Comparison of ENCODE assay signal across 8 mouse cellular contexts in the genomic region with DNA sequence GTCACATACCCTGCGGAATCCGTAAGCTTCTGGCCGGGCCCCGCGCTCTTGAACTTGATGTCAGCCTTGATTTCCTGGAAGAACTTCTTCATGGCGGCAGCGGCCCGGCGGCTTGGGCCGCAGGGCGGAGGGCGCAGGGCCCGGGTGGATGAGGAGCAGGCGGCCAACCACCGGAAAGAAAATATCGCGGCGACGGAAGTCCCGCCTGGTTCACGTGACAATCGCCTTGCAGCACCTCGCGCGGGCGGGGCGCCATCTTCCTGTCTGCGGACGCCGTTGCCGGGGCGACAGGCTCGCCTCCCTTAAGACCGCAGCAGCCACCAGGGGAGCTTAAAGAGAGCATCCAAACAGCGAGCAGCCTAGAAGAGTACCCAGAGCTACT. TPM values are rescaled to one million over a fixed set of nuclear protein-coding genes. Genes with fewer than 3 reads are reported as not detected.
DNase-seq lines count a peak whose midpoint lies in the region; ATAC-seq lines count a peak whose summit lies in the region.

A gene (minus strand): TSS at position 202 of the 382 bp plus-strand sequence.

- peak within 1 kb of the TSS; percentile 70 for H3K4me3 ChIP-seq in hindbrain, embryonic 11.5 days (ENCODE audit: low read depth, low read length)

- DNase-seq in MN1 (ENCODE audit: low spot score): peak; percentile 99
- DNase-seq in cerebellum, adult 9-10 months: peak; percentile 95
- peak; percentile 95 to 99 for DNase-seq in frontal cortex, adult 2 months (ENCODE audit: extremely low spot score in 1 of 2, low spot score in 1 of 2)
- peak; percentile 98 for DNase-seq in hindbrain, embryonic 11.5 days (ENCODE audit: low spot score)
- DNase-seq in layer of hippocampus, postnatal 10 days (ENCODE audit: low spot score in 2 of 2): peak; percentile 97 to 98
- peak; percentile 99 for DNase-seq in lung, postnatal 10 days
- peak; percentile 98 for DNase-seq in ovary, postnatal 36 days (ENCODE audit: low spot score)
- peak; percentile 97 for DNase-seq in thymus, postnatal 25 days

- H3K4me2 ChIP-seq in hindbrain, embryonic 11.5 days (replicated peaks; ENCODE audit: low read depth, low read length): peak within 1 kb of the TSS; percentile 66

- H3K36me3 ChIP-seq in hindbrain, embryonic 11.5 days (ENCODE audit: control insufficient read depth, insufficient read depth, low read length): peaks cover 4% of the 10 kb centered on the region

- H3K9me3 ChIP-seq in hindbrain, embryonic 11.5 days (ENCODE audit: control insufficient read depth, low read length): no peaks in the 10 kb centered on the region

- WGBS in hindbrain, embryonic 11.5 days: under 1% methylated on average over 35 of the region's 35 CpGs

- H3K9ac ChIP-seq in hindbrain, embryonic 11.5 days (ENCODE audit: low read depth, low read length): peak within 1 kb of the TSS; percentile 79

- peak within 1 kb of the TSS; percentile 91 for H3K27ac ChIP-seq in hindbrain, embryonic 11.5 days (ENCODE audit: low read depth, low read length)

- ATAC-seq in hindbrain, embryonic 11.5 days (ENCODE audit: low FRiP score): peak; percentile 54

- H3K4me1 ChIP-seq in hindbrain, embryonic 11.5 days (replicated peaks; ENCODE audit: control insufficient read depth, insufficient read depth, low read length): peaks cover 3% of the 10 kb centered on the region; the same call in 1 of the 2 replicates

- H3K27me3 ChIP-seq in hindbrain, embryonic 11.5 days (ENCODE audit: control insufficient read depth, insufficient read depth, low read length): no peaks in the 10 kb centered on the region

RNA-seq across cellular contexts. Expression of the gene that starts here (rescaled TPM):
- 106 and 113 TPM in 2 replicates for polyA plus RNA-seq in frontal cortex, adult 2 months (2012; rRNA removed)
- polyA plus RNA-seq in hindbrain, embryonic 11.5 days (2014; fragmentation: Nextera tagmentation; extraction: Ambion mirVana): 50.6 and 51.1 TPM in 2 replicates
- 10 to 100 TPM; 68.5 to 70.6 TPM for total RNA-seq in layer of hippocampus, postnatal 10 days (2021)

Comparison
In these comparisons a context has a peak if more than half of its experiments do, and no peak if none do; other contexts are left out.
1. Peak in every context shown above with its lines: DNase-seq, ATAC-seq, H3K4me3 ChIP-seq and H3K27ac ChIP-seq.